Mouse (Mus musculus) liver, postnatal 0 days (tissue): ENCODE results near the gene Rnase4.

Experiments used
- CTCF ChIP-seq: sonication (generic); IDR thresholded peaks from 2 replicates; pipeline ENCODE4 v1.5.1; 2016; ENCODE audit warnings: antibody characterized with exemption, low read depth
- EP300 ChIP-seq: IDR thresholded peaks from 2 replicates; pipeline ENCODE4 v1.6.1; 2016; ENCODE audit warnings: antibody characterized with exemption, low read depth, mild to moderate bottlenecking

DNA sequence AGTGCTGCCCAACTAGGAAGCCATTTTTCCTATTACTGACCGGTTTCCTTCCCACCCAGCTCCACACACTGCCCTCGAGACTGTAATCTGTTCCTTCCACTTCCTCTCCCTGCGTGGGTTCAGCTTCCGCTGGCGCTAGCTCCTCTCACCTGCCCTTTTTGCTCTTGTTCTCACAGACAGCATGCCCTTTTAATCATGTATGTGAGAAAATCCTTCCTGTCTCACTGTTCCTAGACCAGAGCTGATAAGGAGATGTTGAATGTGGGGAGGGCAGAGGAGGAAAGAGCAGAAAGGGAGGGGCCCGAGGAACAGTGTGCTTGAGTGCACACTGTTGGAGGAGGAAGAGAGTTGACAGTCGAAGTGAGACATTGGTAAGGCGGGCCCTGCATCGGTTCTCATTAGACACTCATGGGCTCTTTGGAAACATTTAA lies 33.5 kb upstream of the Rnase4 start, which contains the start of gene Rnase12:
- peak; percentile 35; the same call in 1 of the 2 replicates for TF ChIP-seq EP300
- TF ChIP-seq CTCF = no peak
